Mouse (Mus musculus) heart, adult 11 months (tissue): ENCODE data around the gene Stx6.
A peak's percentile ranks its signal among the peaks of the same experiment; 100 is the strongest.
"Not testable (repeated sequence)": the region's sequence is repeated elsewhere in the genome, so short reads cannot be mapped to it uniquely, and the experiment has no call there.

Source experiments
- DNase-seq: peaks from one replicate; pipeline ENCODE4 v3.0.0; 2022

Stx6 gene

DNA sequence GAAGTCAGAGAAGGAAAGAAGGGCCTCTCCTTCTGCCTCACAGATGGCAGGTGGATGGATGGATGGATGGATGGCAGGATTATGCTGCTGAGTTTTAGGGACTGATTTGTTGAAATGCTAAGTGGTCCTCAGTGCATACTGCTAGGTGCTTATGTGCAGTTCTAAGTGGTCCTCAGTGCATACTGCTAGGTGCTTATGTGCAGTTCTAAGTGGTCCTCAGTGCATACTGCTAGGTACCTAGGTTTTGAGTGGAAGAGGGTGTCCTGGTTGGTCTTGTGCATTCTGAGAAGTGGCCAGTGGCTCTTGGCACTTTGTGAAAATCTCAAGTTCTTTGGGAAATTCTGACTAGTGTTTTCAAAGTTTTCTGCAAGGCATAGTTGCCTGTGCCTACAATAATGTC is 11.4 kb downstream of the Stx6 start:
- DNase-seq = no peak

DNA sequence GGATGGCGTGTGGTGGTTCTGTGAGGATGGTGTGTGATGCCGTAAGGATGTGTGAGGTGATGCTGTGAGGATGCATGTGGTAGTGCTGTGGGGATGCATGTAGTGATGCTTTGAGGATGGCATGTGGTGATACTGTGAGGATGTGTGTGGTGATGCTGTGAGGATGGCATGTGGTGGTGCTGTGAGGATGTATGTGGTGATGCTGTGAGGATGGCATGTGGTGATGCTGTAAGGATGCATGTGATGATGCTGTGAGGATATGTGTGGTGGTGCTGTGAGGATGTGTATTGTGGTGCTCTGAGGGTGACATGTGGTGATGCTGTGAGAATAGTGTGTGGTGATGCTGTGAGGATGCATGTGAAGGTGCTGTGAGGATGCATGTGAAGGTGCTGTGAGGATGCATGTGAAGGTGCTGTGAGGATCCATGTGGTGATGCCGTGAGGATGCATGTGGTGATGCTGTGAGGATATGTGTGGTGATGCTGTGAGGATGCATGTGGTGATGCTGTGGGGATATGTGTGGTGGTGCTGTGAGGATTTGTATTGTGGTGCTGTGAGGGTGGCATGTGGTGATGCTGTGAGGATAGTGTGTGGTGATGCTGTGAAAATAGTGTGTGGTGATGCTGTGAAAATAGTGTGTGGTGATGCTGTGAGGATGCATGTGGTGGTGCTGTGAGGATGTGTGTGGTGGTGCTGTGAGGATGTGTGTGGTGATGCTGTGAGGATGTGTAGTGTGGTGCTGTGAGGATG is 14.6 kb downstream of the Stx6 start:
- DNase-seq = no peak

DNA sequence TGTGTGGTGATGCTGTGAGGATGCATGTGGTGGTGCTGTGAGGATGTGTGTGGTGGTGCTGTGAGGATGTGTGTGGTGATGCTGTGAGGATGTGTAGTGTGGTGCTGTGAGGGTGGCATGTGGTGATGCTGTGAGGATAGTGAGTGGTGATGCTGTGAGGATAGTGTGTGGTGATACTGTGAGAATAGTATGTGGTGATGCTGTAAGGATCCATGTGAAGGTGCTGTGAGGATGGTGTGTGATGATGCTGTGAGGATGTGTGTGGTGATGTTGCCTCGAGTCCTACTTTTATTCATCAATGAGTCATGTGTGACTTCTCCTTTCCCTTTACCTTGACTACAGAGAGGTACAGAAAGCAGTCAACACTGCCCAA is 15.1 kb downstream of the Stx6 start:
- not testable (repeated sequence) for DNase-seq

DNA sequence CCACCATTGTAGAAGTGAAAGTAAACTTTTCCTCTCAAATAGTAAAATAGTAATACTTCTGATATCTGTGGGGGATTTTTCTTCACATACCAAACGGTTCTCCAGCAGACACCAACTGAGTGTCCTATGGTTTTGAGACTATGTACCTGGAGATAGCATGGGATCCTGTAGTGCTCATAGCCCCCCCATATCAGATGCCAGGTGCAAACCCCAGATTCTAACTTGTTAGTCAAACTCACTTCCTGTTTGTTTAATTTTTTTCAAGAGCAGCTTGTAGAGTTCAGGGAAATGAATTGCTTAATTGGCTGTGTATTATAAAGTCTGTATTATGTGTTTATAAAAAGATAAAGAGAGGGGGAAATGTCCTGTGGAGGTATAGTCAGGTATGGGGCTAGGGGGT is 15.9 kb downstream of the Stx6 start:
- DNase-seq = no peak

DNA sequence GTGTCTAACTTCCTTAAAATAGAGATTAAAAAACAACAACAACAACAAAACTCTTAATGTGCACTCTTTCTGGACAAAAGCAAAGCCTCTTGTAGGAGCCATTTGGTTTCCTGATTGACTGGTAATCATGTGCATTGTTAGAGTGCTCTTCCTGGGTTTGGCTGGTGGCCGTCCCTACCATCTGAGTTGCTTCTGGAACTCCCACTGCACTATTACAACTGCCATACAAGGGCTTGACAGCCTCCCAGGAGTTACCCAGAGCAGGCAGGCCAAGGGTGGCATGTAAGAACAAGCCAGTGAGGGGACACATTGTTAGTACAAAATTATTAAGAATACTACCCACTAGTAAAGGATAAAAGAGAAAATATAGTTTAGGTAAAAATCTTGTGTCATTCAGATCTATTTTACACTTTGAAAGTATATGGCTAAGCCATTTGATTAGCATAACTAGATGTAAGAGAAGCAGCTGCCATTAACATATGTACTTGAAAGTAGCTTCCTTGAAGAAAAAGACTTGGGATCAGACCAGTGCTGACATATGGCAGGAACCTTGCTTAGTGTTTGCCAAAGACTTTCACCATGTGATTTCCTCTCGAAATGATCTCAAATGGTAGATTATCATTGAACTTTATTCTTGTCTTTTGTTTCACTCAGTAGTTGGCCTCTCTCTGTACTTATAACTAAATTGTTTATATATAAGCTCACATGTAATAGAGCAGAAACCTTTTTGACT is 19.8 kb downstream of the Stx6 start:
- DNase-seq = no peak

DNA sequence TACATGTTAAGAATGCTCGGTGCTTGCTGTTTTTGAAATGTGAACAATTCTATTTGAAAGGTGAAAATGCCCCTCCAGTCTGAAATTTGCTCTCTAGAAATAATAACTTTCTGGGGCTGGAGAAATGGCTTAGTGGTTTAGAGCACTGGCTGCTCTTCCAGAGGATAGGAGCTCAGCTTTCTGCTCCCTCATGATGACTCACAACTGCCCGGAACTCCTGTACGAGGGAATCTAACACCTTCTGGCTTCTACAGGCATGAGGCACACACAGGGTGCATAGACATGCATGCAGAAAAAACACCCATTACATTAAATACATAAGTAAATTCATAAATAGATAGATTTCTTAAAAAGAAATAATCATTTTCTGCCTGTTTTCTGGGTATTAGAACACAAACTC is 25.7 kb downstream of the Stx6 start:
- no peak for DNase-seq

DNA sequence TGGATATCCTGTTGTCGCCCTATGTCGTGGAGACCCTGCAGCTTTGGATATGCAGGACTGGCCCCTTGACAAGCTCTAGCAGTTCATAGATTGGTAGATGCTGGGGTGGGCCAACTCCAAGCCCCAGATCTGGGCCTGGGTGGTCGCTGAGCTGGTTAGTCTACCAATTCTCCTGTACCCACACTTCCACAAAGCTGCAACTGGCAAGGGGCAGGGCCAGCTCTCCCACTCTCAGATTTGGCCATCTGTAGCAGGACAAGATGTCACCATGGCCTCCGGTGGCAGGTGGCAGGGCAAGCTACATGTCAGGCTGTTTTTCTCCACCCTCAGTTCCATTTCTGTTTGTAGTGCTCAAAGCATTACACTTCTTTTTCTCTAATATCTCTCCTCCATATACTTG is 30.1 kb downstream of the Stx6 start:
- DNase-seq = no peak

DNA sequence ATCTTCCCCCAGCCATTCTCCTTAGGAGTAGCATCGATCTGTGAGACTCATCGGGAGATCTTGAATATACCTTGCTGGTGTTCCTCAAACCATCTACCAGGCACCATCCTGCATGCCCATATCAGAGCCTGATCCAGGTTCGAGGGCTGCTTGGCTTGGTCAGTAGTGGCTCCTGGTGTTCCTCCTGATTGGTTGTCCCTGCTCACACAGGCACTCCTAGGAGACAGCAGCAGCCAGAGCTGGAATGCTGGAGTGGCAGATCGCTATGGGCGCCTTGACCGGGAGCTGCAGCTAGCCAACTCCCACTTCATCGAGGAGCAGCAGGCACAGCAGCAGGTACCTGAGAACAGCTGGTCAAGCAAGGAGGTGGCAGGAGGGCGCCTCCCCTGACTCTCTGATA is 32.7 kb downstream of the Stx6 start:
- DNase-seq = peak; percentile 89

DNA sequence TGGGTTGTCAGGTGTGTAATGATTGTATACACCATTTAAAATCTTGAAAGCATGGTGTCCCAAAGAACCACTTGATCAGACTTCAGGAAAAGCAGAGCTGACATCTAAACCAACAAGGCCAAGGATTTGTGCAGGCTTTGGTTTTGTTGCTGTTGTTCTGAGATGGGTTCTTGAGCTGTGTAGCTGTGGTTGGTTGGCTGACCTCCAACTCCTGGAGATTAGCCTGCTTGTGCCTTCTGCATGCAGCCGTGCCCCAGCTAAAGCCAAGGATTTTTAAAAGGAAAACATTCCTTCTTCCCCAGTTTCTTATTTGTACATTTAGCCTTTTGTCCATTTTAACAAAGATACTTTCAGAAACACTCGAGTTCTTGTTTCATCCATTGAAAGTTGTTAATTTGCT is 33.2 kb downstream of the Stx6 start:
- DNase-seq = peak; percentile 79

DNA sequence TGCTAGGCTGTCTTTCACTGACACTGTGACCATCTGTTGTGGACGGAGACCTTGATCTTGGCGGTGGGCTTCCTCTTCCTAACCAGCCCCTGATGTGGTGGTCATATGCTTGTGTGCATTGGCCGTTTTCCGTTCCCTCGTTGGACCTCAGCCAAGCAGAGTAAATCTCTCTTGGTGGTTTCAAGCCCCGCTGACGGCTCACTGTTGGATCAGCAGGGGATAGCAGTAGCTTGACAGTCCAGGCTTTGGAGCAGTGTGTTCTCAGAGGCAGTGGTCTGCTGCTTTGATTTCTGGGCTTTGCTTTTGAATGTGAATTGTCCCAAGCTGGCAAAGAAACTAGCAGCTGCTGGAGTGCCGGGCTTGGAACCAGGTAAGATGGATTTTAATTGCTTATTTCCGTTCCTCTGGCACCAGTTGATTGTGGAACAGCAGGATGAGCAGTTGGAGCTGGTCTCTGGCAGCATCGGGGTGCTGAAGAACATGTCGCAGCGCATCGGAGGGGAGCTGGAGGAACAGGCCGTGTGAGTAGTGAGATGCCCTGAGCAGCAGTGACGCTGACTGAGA is 34.4 kb downstream of the Stx6 start:
- peak; percentile 88 for DNase-seq

DNA sequence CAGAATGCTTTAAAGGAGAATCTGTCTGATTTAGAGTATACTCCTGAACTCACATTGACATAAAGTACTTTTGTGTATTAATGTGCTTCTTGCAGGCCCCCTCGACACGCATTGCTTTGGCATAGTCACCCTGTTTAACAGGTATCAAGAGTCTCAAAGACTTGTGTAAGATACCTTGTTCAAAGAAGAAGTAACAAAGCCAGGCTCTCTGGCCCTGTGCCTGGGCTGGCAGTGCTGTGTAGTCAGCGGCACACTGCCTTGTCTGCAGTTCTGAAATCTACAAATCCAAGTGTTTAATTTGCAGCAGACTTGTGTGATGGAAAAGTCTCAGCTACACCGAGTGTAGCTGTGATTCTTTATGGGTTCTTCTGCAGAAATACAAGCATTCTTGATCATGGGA is 38.2 kb downstream of the Stx6 start:
- DNase-seq = peak; percentile 29

DNA sequence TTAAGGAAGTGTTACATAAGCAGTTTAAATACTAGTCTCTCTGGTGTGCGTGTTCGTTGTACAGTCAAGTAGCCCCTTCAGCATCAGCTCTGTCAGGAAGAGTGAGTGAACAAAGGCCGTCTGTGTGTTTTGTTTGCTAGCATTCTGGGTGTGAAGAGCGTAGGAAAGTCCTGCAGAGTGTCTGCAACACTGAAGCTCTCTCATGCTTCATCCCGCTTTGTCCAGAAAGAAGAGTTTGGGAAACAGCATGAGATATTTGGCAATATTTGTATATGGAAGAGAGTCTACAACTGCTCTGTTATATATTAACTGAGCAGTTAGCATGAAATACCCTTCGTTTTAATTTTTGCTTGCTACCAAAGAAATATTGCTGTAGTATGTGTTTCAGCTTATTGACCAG is 41.0 kb downstream of the Stx6 start:
- DNase-seq = no peak

DNA sequence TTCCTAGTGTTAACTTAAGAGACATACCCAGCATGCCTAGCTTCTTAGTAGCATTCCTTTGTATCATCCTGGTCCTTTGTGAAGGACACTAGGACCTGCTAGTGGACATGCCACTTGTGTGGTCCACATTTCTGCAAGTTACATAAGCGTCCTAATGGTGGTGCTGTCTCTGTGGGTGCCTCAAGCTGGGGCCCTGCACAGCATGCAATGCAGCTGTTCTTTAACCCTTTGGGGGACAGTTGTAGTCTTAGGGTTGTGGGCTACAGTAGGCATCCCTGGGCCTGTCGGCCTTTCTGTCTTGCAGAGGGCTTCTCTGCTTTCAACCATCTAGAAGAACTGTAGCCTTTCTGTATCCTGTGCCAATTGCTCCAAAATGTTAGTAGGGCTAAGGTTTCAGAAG is 42.5 kb downstream of the Stx6 start:
- DNase-seq = peak; percentile 81

DNA sequence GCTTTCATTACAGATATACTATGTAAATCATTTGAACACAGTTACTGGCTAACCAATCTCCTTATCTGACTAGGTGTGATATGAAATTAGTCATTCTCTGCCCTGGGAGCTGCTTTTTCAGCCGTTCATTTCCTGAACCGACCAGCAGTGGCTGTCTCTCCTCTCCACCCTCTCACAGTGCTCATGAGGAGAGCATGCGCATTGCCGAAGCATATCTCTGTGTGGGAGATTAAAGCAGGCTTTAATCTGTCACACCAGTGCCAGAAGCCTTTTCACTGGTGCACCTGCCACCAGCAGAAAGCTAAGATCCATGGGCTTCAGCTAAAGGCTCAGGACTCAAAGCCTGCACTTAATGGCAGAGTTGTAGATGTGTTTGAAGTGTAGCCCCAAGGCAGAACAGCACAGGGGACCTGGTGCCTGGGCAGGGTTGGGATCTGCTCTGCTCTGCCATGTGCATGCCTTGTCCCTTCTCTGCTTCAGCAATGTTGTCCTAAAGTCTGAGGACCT is 42.9 kb downstream of the Stx6 start:
- DNase-seq = peak; percentile 75

DNA sequence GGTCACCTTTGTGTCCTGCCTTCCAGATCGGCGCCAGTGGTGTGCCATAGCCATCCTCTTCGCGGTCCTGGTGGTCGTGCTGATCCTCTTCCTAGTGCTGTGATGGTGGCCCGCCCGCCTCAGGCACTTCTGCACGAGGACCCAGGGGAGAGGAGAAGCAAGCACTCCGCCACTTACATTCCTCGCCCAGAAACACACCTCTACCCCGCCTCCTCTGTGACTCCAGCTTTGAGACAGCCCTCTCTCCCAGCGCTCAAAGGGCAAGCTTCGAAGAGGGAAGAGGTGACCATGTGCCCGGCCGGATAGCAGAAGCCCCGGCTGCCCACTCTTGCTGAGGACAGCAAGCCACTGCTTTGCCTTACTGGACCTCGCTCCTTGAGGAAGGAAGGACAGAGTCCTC is 43.4 kb downstream of the Stx6 start:
- DNase-seq = no peak

DNA sequence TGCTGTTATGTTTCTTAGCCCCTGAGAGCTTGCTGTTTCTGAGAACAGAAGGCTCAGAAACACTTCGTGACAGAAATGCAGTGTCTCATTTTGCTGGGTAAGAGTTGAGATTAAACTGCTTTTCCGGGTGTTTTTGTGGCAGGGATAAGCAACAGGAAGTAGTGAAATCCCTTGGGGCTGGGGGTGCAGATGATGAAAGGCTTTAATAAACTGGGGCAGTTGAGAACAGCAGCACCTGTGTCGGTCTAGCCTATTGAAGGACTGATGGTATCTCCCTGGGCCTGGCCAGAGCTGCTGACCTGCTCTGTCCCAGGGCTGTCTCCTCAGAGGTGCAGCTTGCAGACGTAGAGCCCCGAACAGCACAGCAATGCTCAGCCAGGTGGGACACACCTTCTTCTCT is 44.0 kb downstream of the Stx6 start:
- DNase-seq = peak; percentile 91

DNA sequence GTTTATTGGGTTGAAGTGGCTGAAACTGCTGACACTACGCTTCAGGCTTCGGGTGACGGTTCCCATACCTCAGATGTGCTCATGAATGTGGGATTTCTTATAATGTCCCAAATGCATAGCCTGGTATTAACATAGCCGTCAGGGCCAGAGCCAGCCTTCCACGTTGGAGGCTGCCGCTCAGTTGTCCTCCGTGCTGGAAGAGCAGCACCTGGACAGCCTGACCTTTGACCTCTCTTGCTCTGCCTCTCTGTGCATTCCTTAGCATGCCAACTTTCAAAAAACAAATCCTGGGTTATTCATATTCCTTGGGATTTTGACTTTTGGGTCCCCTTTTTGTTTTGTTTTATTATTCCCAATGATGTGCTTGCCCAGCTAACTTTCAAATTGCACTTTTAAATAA is 44.6 kb downstream of the Stx6 start:
- no peak for DNase-seq

DNA sequence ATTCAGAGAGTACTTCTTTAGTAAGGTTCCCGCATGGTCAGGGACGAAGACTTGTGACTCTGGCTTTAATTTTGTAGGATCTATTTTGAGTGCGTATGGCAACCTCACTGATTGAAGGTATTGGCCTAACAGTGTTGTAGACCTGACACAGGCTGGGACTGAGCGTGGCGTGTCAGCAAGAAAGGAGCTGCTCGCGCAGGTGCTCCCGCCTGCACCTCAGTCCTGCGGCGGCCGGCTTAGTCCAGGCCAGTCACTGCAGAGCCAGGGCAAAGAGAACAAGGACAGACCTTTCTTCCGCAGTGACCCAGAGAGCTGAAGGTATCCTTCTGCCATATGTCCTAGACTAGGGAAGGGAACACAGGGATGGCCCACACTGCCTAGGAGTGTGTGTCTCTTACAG is 45.4 kb downstream of the Stx6 start:
- DNase-seq = no peak

DNA sequence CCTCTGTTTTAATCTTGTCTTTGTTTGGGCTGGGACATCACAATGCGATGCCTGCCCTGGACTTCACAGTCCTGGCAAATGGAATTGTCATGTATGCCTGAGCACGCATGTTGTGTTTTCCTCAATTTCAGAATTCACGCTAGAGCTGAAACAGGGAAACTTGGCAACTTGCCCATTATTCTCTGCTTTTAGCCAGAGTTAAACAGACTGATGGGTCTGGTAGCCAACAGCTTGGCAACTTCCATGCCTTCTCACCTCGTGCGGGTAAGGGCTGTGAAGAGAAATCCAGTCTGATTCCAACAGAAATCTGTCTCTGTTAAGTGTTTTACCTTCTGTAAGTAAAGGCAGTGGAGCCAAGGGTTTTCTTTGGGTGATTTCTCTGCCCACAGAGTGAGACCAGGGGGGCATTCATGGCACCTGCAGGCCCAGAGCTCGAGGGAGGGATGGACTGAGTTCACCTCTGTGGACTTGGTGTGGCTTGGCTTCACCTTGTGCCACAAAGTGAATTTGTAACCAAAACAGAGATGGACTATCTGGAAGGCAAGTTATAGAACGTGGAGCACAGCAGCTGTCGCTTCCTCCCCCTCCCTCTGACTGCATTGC is 46.1 kb downstream of the Stx6 start:
- DNase-seq = peak; percentile 85

DNA sequence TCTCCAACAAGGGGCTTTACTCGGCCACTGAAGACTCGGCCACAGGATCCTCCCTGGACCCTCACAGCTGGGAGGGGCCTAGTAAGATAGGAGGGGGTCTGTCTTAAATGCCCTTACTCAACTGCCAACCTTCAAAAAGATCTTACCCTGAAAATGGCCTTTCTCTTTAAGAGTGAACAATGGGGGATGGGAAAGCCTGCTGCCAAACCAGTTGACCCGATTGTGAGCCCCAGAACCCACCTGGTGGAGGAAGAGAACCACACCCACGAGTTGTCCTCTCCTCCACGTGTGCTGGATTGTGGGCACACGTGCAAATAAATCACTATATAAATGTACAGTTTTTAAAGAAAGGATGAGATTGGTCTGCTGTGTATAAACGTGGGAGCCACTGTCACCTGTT is 46.8 kb downstream of the Stx6 start:
- DNase-seq = no peak

DNA sequence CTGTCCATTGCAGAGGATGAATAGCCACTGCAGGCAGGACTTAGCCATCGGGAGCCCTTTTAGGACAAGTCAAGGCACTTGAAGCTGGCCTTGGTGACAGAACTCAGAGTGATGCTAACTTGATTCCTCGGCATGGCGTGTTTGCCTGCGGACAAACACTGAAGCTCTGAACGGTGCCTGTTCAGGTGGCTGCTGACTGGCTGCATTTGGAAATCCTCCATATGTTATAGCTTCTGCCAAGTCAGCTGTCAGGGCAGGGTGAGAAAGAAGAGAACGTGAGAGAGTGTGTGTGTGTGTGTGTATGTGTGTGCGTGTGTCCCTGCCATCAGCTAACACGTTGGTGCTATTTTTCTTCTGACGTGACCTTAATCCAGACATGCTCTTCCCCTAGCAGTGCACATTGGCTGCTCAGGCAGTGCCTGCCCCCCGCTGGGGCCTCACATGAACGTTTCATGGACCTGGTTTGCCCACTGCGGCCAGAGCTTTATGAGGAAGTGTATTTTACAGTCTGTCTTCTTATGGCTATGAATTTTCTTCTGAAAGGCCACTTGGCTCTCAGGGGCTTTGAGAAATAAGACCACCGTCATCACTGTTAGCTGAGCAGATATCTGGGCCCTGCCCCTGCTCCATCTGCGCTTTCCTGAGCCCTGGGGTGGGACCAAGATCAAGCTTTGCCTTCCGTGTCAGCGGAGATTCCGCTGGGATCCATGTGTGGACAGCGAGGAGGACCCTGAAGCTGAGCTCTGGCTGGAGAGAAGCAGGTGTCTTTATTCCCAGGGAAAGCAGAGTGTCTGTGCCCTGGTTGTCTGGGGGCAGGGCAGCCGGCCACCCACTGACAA is 47.5 kb downstream of the Stx6 start:
- peak; percentile 94 for DNase-seq

DNA sequence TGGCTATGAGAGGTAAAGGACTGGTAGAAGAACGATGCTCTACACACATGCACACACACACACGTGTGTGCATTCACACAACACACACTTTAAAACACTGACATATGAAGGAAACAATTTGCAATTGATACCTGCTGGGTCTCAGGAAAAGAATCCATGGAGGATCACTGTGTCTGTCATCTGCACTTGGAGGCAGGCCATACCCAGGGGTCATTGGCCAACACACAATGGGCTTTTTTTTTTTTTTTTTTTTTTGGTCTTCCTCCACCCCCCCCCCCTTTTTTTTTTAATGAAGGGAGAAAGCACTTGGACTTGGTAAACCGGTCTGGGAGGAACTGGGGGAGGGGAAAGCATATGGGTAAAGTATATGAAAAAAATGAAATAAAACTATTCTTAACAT is 49.3 kb downstream of the Stx6 start:
- no peak for DNase-seq
